Mouse (Mus musculus) megakaryocyte-erythroid progenitor cell, adult 5 weeks (primary cell): ENCODE results near the gene Nalcn. TPM values are rescaled to one million over a fixed set of nuclear protein-coding genes. Genes with fewer than 3 reads are reported as not detected.

Experiments
- polyA plus RNA-seq: library from polyadenylated mRNA; stranded (reverse); fragments of >175 nt; gene quantifications from 2 replicates; pipeline ENCODE4 v1.2.3, GENCODE M21; 2012

The Nalcn gene
- 0.02 TPM in 1 of 2 replicates, not detected in the other for polyA plus RNA-seq

GRCm38 (mm10) chr14:123626501-123627179 is at the start of gene Nalcn:
Gene Nalcn (minus strand): TSS chr14:123627144.

GRCm38 (mm10) chr14:123659921-123660385 is 33.0 kb upstream of the Nalcn start, which contains the start of gene Itgbl1:
Gene Itgbl1 (plus strand): TSS chr14:123659971.

Other genes starting within 250 kb of the Nalcn start
- not detected in 2 replicates for gene Itgbl1, start 32.8 kb upstream of the Nalcn start, polyA plus RNA-seq